Mouse (Mus musculus) megakaryocyte progenitor cell, adult 5-6 weeks (primary cell): ENCODE measurements around the gene Fan1. TPM values are rescaled to one million over a fixed set of nuclear protein-coding genes. Genes with fewer than 3 reads are reported as not detected.

Experiments used
- ATAC-seq: replicated peaks from 2 replicates; pipeline ENCODE4 v1.8.0; 2016; ENCODE audit warnings: mild to moderate bottlenecking, moderate TSS enrichment, inconsistent platforms; ENCODE audit not compliant: poor library complexity
- total RNA-seq, 2 experiments: library from RNA; stranded (forward) in 1 of 2; stranded (reverse) in 1 of 2; fragments of 157-497, 149-512 nt in 1 of 2; fragments of 200-1000 nt in 1 of 2; gene quantifications; 2 replicates each; pipeline versions ENCODE4 v1.2.3 to v1.2.4; 2015 to 2017

The Fan1 gene
- total RNA-seq, 2 experiments from 2014 or later: 3.2 to 4.8 TPM

DNA sequence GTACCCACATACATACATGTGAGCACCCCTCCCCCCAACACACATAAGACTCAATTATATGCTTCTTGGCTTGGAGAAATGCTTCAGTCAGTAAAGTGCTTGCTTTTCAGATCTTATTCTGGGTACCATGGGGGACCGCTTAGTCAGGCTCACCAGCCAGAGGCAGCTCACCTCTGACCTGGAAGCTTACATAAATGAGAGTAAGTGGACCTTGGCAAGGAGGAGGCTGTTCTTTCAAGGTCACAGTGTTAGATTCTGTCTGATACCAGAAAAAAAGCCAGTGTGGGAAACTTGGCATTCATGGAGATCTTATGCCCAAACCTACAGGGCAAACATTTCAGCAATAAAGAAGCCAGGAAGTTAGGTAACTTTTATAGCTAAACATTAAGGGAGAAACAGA, 26.1 kb downstream of the Fan1 start:
- no peak for ATAC-seq

DNA sequence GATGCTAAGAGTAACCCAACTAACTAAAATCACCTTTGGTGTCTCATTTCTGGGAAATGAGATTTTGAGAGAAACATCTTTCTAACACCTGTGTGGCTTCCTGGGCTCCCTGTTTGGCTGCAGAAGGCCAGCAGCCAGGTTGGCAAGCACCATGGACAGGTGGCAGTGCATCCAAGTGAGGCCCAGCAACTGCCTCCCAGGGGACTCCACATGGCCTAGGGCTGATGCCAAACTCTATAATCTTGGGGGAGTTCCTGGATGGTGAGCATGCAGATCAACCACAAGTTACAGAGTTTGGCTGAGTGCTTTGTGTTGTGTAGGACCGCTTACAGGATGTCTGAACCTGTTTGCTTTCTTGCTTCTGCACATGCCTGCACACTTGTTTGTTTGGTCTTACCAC, 41.2 kb downstream of the Fan1 start:
- ATAC-seq: no peak

DNA sequence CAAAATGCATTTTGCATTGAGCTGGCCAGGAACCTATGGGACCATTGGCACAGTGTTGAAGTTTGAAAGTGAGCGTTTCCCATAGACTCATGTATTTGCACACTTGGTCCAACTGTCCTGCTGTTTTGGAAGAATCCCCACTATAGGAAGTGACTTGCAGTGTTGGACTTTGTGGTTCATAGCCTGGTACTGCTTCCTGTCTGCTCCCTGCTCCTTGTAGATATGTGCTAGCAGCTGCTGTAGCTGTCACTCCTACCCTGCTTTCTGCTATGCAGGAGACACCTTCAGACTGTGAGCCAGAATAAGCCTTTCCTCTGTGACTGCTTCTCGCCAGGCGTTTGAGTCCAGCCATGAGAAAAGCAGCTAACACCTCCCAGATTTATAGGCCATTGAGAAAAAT, 42.6 kb downstream of the Fan1 start:
- no peak for ATAC-seq

DNA sequence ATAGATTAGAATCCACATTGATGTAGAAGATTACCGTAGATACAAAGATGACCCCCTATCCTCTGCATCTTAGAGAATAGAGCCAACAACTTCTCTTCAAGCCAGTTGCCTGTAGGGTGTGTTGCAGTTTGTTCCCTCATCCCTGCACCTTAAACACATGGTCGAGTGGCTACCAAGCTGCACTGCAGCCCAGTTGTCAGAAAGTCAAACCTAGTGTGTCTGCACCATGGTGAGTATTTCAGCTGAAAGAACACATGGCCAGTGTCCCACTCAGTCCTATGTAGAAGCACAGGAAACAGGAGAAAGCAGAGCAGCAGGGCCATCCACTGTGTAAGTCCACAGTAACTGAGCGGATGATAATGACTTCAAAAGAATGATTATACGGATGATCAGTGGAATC, 46.4 kb downstream of the Fan1 start:
- no peak for ATAC-seq

DNA sequence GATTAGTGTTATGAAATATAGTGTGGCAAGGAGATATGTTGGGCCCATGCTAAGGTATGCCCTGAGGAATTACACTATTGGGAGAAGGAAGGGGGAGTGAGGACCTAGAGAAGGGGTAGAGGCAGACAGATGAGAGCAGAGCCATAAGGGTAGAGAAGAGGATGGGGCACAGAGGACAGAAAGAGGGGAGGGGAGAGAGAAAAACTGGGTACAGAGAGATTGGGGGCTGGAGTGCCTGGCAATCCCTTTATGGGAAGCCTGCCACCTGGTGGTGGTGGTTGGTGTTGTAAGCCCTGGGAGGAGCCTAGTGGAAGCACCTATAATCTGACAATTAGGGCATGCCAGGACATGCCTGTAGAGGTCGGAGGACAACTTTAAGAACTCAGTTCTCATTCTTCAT, 47.0 kb downstream of the Fan1 start:
- peak; percentile 100 for ATAC-seq

DNA sequence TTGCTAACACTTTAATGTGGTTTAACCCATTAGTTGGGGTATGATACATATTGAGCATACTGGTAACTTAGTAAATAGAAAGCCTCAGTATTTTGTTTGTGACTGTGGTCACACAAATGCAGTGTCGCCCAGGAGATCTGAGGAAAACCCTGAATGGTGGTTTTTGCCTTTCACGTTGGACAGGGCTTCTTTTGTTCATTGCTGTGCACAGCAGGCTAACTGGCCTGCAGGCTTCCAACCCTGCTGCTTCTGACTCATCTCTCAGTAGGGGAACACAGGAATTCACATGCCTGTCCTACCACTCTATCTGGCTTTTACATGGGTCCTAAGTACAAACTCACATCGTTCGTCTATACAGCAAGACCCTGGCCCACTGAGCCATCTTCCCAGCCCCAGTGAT, 52.2 kb downstream of the Fan1 start:
- ATAC-seq: no peak

DNA sequence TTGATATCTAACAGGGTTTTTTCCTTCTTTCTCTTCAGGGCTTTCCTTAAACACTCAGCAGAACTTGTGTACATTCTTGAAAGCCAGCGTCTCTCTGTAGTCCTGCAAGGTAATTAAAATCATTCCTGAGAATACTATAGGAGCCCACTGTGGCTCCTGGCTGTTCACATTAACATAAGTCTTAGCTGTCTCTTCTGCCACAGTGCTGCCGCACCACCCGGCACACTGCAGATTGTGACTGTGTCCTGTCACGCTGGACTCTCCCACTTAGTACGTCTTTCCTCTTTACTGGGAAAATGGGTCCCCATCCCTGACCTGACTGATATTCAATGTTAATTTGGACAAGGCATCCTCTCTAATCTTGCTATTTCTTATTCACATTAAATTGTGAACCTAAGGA, 52.8 kb downstream of the Fan1 start:
- ATAC-seq: no peak

DNA sequence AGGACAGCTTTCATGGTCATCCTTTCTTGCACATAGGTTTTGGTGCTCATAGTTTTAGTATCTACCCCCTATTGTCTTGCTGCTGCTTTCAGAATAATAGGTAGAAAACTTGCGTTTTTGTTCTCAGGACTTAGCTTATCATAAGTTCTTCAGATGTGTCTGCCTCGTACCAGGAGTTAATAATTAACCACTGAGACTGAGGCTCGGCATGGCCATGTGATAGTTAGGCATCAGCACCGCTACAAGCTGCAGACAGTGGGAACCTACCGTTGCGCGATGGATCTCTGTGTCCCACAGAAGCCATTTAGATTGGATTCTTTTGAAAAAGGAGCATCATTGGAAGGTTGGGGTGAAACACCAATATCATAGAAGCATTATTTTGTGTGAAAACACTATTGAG, 61.1 kb downstream of the Fan1 start:
- ATAC-seq: no peak

DNA sequence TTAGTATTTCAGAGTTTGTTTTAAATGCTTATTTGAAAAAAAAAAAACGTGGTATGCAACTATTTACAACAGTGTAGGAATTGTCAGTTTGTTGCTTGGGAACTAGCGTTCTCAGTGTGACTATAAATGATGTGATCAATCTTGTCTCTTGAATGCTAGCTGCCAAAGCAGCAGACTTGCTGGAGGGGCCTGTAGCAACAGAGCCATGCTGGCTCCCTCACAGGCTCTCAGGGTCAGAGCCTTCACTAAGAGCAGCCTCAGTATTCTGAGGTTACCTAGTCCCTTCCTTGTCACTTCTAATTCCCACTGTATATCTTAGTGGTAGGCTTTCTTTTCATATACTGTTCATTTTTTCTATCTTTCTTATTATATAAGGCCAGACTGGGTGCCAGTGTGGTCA, 63.1 kb downstream of the Fan1 start:
- no peak for ATAC-seq

DNA sequence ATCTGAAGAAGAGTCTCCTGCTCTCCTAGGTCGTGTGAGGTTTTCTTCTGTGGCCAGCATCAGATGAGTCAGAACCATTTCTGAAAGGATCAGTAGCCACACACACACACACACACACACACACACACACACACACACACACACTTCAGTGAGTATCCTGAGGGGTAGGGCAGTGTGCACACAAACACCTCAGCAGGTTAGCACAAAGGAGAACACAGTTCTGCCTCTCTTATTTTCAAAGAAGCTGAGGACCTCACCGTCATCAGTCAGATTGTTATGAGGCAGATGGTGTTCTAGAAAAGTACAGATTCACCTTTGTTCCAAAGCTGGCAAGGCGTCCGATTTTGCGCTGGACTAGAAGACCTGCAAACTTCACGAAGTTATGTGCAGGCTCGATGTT, 63.7 kb downstream of the Fan1 start:
- no peak for ATAC-seq

Other genes with a start within 250 kb of the Fan1 start
- not detected in 2 replicates for gene Trpm1, start 220.3 kb downstream of the Fan1 start, total RNA-seq (2015)
- not detected in 2 replicates for gene Trpm1, start 220.3 kb downstream of the Fan1 start, total RNA-seq (2017)
- 4.5 and 5.8 TPM in 2 replicates for gene Mtmr10, start 86.4 kb downstream of the Fan1 start, total RNA-seq (2015)
- 2.1 and 4.1 TPM in 2 replicates for gene Mtmr10, start 86.4 kb downstream of the Fan1 start, total RNA-seq (2017)
- gene Mphosph10, start 18.2 kb upstream of the Fan1 start, total RNA-seq (2015): 99.9 and 108 TPM in 2 replicates
- gene Mphosph10, start 18.2 kb upstream of the Fan1 start, total RNA-seq (2017): 130 and 173 TPM in 2 replicates
- 98.9 and 122 TPM in 2 replicates for gene Mcee, start 18.5 kb upstream of the Fan1 start, total RNA-seq (2015)
- gene Mcee, start 18.5 kb upstream of the Fan1 start, total RNA-seq (2017): 145 and 155 TPM in 2 replicates
- not detected in 2 replicates for gene Apba2, start 127.6 kb upstream of the Fan1 start, total RNA-seq (2015)
- not detected in 2 replicates for gene Apba2, start 127.6 kb upstream of the Fan1 start, total RNA-seq (2017)